Mouse (Mus musculus): ENCODE measurements around the gene Rnf167. TPM values are rescaled to one million over a fixed set of nuclear protein-coding genes. Genes with fewer than 3 reads are reported as not detected.
A peak's percentile ranks its signal among the peaks of the same experiment; 100 is the strongest.

Rnf167 gene
- polyA plus RNA-seq, 1 experiment from 2014 or later = 75.1 TPM

DNA sequence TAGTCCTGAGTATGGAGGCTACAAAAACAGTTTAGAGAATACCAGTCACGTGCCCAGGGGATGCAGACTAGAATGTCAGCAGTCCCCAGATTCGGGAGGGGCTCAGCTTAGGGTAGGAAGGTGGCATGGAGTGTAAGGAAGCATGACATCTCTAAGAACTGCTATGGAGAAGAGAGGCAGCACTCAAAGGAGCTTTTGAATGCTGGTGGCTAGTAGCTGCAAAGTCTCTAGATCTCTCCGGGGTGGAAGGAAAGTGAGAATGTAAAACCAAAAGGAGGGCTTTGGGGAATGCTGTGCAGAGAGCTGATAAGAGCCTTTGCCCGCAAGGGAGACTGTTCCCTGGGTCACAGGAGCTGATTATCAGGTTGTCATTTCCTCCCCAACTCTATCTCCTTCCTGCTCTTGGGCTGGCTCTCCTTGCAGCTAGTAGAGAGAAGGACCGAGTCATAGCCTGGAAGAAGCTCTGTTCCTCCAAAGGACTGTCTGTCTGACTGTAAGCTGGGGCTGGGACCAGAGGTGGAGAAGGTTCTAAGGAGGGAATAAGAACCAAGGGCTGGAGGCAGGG is 8.2 kb upstream of the Rnf167 start, which contains the start of gene Gp1ba:
TSS of gene Gp1ba (plus strand) at position 409 of the 565 bp plus-strand sequence.
- Histone ChIP-seq H3K4me2 (peak within 1 kb of the TSS; percentile 1; the same call in 1 of the 2 replicates), H3K9ac (no peak within 1 kb of the TSS), H3K27ac (peak within 1 kb of the TSS; percentile 46; the same call in 1 of the 2 replicates), H3K36me3 (no peaks in the 10 kb centered on the region), H3K4me1 (replicated peaks) (peaks cover 9% of the 10 kb centered on the region), H3K9me3 (replicated peaks) (no peaks in the 10 kb centered on the region), H3K27me3 (no peaks in the 10 kb centered on the region), H3K4me3 (no peak within 1 kb of the TSS)
- no peak for ATAC-seq (replicated peaks; ENCODE audit: insufficient number of reproducible peaks, insufficient read depth, low FRiP score, low read depth)
- WGBS = 9% methylated on average over 5 of the region's 5 CpGs

DNA sequence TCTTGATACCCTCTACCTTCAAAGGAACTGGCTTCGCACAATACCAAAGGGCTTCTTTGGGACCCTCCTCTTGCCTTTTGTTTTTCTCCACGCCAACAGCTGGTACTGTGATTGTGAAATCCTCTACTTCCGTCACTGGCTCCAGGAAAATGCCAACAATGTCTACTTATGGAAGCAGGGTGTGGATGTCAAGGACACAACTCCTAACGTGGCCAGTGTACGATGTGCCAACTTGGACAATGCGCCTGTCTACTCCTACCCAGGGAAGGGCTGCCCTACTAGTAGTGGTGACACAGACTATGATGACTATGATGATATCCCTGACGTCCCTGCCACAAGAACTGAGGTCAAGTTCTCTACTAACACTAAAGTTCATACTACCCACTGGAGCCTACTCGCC is 7.1 kb upstream of the Rnf167 start:
- H3K4me1 ChIP-seq (replicated peaks) = peaks cover 11% of the 10 kb centered on the region
- WGBS = 76% methylated on average over 8 of the region's 8 CpGs
- no peaks in the 10 kb centered on the region for H3K27me3 ChIP-seq
- no peaks in the 10 kb centered on the region for H3K9me3 ChIP-seq (replicated peaks)
- H3K4me2 ChIP-seq = no peak overlapping the region
- ATAC-seq (replicated peaks; ENCODE audit: insufficient number of reproducible peaks, insufficient read depth, low FRiP score, low read depth) = 0 out of 2 replicates have a peak, but pooled peaks have one; percentile 15
- H3K36me3 ChIP-seq = peaks cover 11% of the 10 kb centered on the region; the same call in 1 of the 2 replicates
- H3K9ac ChIP-seq = no peak overlapping the region
- H3K27ac ChIP-seq = no peak overlapping the region
- no peak overlapping the region for H3K4me3 ChIP-seq

DNA sequence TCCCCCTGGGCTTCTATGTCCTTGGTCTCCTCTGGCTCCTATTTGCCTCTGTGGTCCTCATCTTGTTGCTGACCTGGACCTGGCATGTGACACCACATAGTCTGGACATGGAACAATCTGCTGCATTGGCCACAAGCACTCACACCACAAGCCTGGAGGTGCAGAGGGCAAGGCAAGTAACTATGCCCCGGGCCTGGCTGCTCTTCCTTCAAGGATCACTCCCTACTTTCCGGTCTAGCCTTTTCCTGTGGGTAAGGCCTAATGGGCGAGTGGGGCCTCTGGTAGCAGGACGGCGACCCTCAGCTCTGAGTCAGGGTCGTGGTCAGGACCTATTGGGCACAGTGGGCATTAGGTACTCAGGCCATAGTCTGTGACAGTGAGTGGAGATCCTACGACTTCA is 5.8 kb upstream of the Rnf167 start:
- Histone ChIP-seq H3K27ac (no peak overlapping the region), H3K4me2 (no peak overlapping the region), H3K27me3 (no peaks in the 10 kb centered on the region), H3K4me1 (replicated peaks) (peaks cover 24% of the 10 kb centered on the region), H3K9me3 (replicated peaks) (no peaks in the 10 kb centered on the region), H3K9ac (no peak overlapping the region), H3K36me3 (peaks cover 13% of the 10 kb centered on the region; the same call in 1 of the 2 replicates), H3K4me3 (no peak overlapping the region)
- WGBS = 83% methylated on average over 7 of the region's 7 CpGs
- no peak for ATAC-seq (replicated peaks; ENCODE audit: insufficient number of reproducible peaks, insufficient read depth, low FRiP score, low read depth)

DNA sequence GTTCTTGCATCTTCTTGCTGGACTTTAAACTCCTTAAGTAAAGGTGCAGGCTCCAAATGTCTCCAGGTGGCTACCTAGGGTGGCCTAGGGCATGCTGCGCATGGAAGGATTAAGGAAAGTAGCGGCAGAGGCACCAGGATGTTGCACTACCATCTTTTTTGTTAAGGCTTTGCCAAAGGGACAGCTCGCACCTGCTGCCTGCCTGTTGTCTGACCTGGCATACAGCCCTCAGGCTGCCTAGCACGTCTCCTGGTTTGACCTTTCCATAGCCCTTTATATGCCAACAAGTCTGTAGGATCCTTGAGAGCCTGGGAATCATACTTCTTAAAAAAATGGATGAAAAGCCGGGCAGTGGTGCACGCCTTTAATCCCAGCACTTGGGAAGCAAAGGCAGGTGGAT is 4.0 kb upstream of the Rnf167 start:
- no peak overlapping the region for H3K4me3 ChIP-seq
- no peaks in the 10 kb centered on the region for H3K27me3 ChIP-seq
- H3K36me3 ChIP-seq = peaks cover 13% of the 10 kb centered on the region; the same call in 1 of the 2 replicates
- ATAC-seq (replicated peaks; ENCODE audit: insufficient number of reproducible peaks, insufficient read depth, low FRiP score, low read depth) = no peak
- no peak overlapping the region for H3K4me2 ChIP-seq
- peaks cover 27% of the 10 kb centered on the region for H3K4me1 ChIP-seq (replicated peaks)
- 89% methylated on average over 6 of the region's 6 CpGs for WGBS
- H3K27ac ChIP-seq = no peak overlapping the region
- no peak overlapping the region for H3K9ac ChIP-seq
- no peaks in the 10 kb centered on the region for H3K9me3 ChIP-seq (replicated peaks)

DNA sequence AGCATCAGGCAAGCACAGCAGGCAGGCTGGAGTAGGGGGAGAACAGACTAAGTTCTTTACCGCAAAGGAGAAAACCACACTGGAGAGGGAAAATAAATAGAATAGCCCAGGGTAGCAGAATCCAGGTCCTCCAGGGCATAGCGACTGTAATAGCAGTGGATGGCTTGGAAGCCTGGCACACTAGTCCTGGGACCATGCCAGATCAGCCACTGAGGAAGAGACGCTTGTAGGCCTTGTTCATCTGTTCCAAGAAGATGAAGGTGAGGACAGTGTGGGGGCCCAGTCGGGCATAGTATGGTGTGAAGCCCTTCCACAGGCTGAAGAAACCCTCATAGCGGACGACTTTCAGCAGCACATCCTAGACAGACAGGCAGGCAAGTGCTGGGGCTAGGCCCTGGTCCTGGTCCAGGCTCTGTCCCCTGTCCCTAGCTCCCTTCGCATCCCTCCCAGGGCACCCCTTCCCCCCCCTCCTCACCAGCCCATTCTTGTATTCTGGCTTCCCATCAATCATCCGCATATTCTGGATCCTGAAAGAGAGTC is 2.4 kb upstream of the Rnf167 start:
- no peak for ATAC-seq (replicated peaks; ENCODE audit: insufficient number of reproducible peaks, insufficient read depth, low FRiP score, low read depth)
- peaks cover 19% of the 10 kb centered on the region for H3K36me3 ChIP-seq
- no peak overlapping the region for H3K4me3 ChIP-seq
- 89% methylated on average over 8 of the region's 8 CpGs for WGBS
- H3K4me1 ChIP-seq (replicated peaks) = peaks cover 33% of the 10 kb centered on the region
- H3K27me3 ChIP-seq = no peaks in the 10 kb centered on the region
- H3K9ac ChIP-seq = peak overlapping the region; percentile 83; the same call in 1 of the 2 replicates
- no peaks in the 10 kb centered on the region for H3K9me3 ChIP-seq (replicated peaks)
- H3K4me2 ChIP-seq = peak overlapping the region; percentile 73; the same call in 1 of the 2 replicates
- H3K27ac ChIP-seq = no peak overlapping the region

DNA sequence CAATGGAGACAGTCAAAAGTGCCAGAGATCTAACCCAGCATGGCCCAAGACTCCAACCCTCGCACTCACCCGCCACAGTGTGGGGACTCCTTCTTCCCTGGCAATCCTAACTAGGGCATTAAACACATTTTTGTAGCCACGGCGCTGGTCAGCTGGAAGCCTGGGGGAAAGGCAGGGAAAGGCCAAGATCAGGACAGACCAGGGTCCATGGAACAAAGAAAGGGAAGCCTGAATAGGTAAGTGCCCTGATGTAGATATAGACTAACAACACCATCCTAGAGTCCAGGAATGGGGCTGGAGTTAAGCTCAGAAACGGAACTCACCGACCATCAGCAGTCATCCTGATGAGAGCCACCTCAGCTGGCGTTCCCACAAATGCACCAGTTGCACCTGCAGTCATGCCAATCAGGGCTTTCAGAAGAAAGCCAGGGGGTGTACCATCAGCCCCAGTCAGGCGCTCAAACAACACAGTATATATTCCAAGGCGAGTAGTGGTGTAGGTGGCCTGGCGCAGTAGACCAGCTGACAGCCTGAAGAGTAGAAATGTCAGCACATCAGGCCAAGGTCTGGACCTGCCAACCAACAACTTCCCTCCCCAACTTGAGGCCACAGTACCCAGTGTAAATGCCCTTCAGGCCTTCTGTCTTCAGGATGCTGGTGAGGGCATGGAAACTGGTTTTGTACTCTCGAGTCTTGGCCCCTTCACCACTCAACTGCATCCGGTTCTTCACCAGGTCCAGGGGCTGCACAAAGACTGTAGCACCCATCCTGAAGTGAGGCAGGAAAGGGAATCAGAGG is 1.4 kb upstream of the Rnf167 start:
- Histone ChIP-seq H3K27ac (peak overlapping the region; percentile 95), H3K9ac (peak overlapping the region; percentile 83), H3K4me3 (peak overlapping the region; percentile 72), H3K4me2 (peak overlapping the region; percentile 73), H3K4me1 (replicated peaks) (peaks cover 42% of the 10 kb centered on the region), H3K36me3 (peaks cover 27% of the 10 kb centered on the region), H3K27me3 (no peaks in the 10 kb centered on the region), H3K9me3 (replicated peaks) (no peaks in the 10 kb centered on the region)
- WGBS = 75% methylated on average over 12 of the region's 12 CpGs
- no peak for ATAC-seq (replicated peaks; ENCODE audit: insufficient number of reproducible peaks, insufficient read depth, low FRiP score, low read depth)

DNA sequence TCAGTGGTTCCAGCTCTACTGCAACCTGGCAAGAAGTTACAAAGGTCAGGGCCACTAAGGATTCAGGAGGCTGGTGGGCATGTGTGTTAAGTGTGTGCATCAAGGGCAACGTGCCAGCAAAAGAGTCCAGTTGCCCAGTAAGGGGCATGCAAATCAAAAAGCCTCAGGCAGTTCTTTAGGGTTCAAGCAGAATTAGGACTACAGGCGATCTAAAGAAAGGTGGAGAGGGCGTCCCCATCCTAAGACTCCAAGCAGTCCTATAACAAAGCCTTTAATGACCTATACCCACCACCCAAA is 828 bp upstream of the Rnf167 start:
- Histone ChIP-seq H3K36me3 (peaks cover 32% of the 10 kb centered on the region), H3K4me2 (peak overlapping the region; percentile 73), H3K9me3 (replicated peaks) (no peaks in the 10 kb centered on the region), H3K27ac (peak overlapping the region; percentile 95), H3K4me1 (replicated peaks) (peaks cover 46% of the 10 kb centered on the region), H3K4me3 (peak overlapping the region; percentile 72), H3K27me3 (no peaks in the 10 kb centered on the region), H3K9ac (peak overlapping the region; percentile 83)
- no peak for ATAC-seq (replicated peaks; ENCODE audit: insufficient number of reproducible peaks, insufficient read depth, low FRiP score, low read depth)
- WGBS = 15% methylated on average over 3 of the region's 3 CpGs

DNA sequence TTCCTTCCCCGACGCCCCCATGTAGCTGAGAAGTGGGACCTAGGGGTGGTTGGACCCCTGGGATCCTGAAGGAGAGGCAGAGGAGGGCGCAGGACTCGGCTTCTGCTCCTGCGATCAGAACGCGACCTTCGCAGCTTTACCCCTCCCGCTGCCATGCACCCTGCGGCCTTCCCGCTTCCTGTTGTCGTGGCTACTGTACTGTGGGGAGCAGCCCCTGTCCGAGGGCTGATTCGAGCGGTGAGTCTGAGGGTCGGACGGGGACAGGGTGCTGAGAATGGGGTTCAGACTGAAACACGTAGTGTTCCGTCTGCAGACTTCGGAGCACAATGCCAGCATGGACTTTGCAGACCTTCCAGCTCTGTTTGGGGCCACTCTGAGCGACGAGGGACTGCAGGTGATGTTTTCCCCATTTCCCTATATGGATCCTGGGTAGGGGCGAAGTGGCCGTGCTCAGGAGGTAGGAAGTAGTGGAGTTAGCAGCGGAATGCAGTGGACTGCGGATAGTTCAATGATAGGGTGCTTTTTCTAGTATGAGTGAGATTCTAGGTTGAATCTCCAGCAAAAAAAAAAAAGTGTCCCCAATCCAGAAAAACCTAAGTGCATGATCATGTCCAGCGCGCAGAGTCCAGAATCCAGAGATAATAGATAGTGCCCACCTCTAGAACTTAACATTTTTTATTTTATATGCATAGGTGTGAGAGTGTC is 833 bp downstream of the Rnf167 start:
- H3K36me3 ChIP-seq = peaks cover 49% of the 10 kb centered on the region
- no peaks in the 10 kb centered on the region for H3K27me3 ChIP-seq
- peak overlapping the region; percentile 85 for H3K4me2 ChIP-seq
- H3K4me3 ChIP-seq = peak overlapping the region; percentile 72
- peaks cover 62% of the 10 kb centered on the region for H3K4me1 ChIP-seq (replicated peaks)
- no peak for ATAC-seq (replicated peaks; ENCODE audit: insufficient number of reproducible peaks, insufficient read depth, low FRiP score, low read depth)
- 3% methylated on average over 28 of the region's 28 CpGs for WGBS
- H3K9ac ChIP-seq = peak overlapping the region; percentile 79
- peak overlapping the region; percentile 95 for H3K27ac ChIP-seq
- H3K9me3 ChIP-seq (replicated peaks) = no peaks in the 10 kb centered on the region

DNA sequence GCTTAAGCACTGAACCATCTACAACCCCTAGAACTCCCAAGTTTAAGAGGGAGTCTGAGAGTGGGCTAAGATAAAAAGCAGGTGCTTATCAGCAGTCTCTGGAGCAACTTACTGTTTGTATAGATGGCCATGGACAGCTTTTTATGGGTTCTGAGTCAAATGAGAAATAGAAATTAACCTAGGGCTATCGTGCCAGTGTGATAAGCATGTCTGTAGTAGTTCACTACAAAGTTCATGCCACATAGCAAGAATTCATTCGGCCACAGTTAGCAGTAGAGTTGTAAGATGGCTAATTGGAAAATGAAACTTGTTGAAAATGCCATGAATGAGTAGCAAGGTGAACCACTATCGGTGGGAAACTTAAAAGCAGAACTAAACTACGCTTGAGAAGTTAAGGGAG is 1.5 kb downstream of the Rnf167 start:
- H3K36me3 ChIP-seq = peaks cover 50% of the 10 kb centered on the region
- WGBS = 69% methylated on average over 4 of the region's 4 CpGs
- ATAC-seq (replicated peaks; ENCODE audit: insufficient number of reproducible peaks, insufficient read depth, low FRiP score, low read depth) = no peak
- no peaks in the 10 kb centered on the region for H3K27me3 ChIP-seq
- peak overlapping the region; percentile 72 for H3K4me3 ChIP-seq
- peak overlapping the region; percentile 79 for H3K9ac ChIP-seq
- H3K27ac ChIP-seq = 0 out of 2 replicates have a peak overlapping the region, but pooled peaks have one; percentile 95
- H3K4me1 ChIP-seq (replicated peaks) = peaks cover 66% of the 10 kb centered on the region
- peak overlapping the region; percentile 85 for H3K4me2 ChIP-seq
- H3K9me3 ChIP-seq (replicated peaks) = no peaks in the 10 kb centered on the region

DNA sequence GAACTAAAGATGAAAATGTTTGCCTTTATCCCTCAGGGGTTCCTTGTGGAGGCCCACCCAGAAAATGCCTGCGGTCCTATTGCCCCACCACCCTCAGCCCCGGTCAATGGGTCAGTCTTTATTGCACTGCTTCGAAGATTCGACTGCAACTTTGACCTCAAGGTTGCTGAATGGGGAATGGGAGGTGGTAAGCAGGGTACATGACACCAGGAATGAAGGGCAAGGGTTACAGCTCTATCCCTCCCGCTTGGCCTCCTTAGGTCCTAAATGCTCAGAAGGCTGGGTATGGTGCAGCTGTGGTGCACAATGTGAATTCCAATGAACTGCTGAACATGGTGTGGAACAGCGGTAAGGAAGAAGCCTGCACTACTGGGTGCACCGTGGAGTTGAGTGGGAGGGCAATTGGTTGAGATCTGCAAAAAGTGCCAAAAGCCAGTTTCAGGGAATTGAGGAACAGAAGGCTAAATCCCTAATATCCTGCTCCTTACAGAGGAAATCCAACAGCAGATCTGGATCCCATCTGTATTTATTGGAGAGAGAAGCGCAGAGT is 2.2 kb downstream of the Rnf167 start:
- H3K9me3 ChIP-seq (replicated peaks) = no peaks in the 10 kb centered on the region
- H3K4me2 ChIP-seq = peak overlapping the region; percentile 2; the same call in 1 of the 2 replicates
- H3K4me1 ChIP-seq (replicated peaks) = peaks cover 66% of the 10 kb centered on the region
- 76% methylated on average over 8 of the region's 8 CpGs for WGBS
- no peak overlapping the region for H3K4me3 ChIP-seq
- H3K9ac ChIP-seq = 0 out of 2 replicates have a peak overlapping the region, but pooled peaks have one; percentile 4
- no peaks in the 10 kb centered on the region for H3K27me3 ChIP-seq
- no peak for ATAC-seq (replicated peaks; ENCODE audit: insufficient number of reproducible peaks, insufficient read depth, low FRiP score, low read depth)
- H3K27ac ChIP-seq = 0 out of 2 replicates have a peak overlapping the region, but pooled peaks have one; percentile 5
- H3K36me3 ChIP-seq = peaks cover 47% of the 10 kb centered on the region

All from heart, embryonic 15.5 days (tissue).